Mouse (Mus musculus): Measurements from ENCODE around the gene Vcan. TPM values are rescaled to one million over a fixed set of nuclear protein-coding genes. Genes with fewer than 3 reads are reported as not detected.
A peak's percentile ranks its signal among the peaks of the same experiment; 100 is the strongest.

Vcan gene
- polyA plus RNA-seq, 1 experiment, result 304 TPM

DNA sequence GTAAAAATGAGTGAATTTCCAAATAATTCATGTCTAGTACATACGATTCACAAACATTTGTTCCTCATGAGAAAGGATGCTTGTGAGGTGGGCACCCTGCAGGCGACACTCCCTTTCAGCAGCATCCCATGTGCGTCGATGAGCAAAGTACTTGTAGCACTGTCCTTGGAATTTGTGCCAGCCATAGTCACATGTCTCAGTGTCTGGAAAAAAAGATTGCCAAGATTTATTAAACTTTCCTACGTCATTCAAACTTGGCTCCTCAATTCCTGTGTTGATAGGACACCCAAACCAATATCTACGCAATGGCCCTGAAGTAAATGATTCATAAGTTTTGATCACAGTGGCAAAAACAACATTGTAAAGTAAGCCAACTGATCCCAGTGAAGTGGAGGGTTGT lies 62.6 kb downstream of the Vcan start:
- H3K4me1 ChIP-seq (ENCODE audit: control insufficient read depth, insufficient read depth, low read length), result no peaks in the 10 kb centered on the region
- no peak overlapping the region for H3K4me3 ChIP-seq (ENCODE audit: insufficient read depth, low read length)
- no peak overlapping the region for H3K27ac ChIP-seq (ENCODE audit: insufficient read depth, low read length)
- TF ChIP-seq CTCF (IDR thresholded peaks at IDR 0.05; ENCODE audit: borderline replicate concordance, insufficient read depth, low read length) (no peak), POLR2A (IDR thresholded peaks at IDR 0.05; ENCODE audit: low read depth, low read length) (no peak)

DNA sequence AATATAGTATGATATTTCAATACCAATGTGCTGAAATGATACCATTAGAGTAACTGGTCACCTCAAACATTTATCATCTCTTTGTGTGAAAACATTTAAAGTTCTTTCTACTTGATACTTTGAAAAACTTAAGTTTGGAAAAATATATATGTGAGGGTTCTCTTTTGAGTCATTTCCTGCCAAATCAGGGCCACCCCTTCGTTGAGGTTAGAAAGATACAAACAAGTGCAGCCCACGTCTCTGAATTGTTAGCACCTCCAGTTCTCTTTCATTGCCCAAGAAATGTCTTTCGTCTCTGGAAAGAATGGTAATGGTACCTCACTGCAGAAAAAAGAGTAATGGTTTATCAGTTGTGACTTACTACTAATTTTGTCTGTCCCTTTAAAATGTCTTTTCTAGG lies 71.8 kb downstream of the Vcan start:
- no peaks in the 10 kb centered on the region for H3K4me1 ChIP-seq (ENCODE audit: control insufficient read depth, insufficient read depth, low read length)
- TF ChIP-seq POLR2A (IDR thresholded peaks at IDR 0.05; ENCODE audit: low read depth, low read length), result no peak
- TF ChIP-seq CTCF (IDR thresholded peaks at IDR 0.05; ENCODE audit: borderline replicate concordance, insufficient read depth, low read length), result no peak

DNA sequence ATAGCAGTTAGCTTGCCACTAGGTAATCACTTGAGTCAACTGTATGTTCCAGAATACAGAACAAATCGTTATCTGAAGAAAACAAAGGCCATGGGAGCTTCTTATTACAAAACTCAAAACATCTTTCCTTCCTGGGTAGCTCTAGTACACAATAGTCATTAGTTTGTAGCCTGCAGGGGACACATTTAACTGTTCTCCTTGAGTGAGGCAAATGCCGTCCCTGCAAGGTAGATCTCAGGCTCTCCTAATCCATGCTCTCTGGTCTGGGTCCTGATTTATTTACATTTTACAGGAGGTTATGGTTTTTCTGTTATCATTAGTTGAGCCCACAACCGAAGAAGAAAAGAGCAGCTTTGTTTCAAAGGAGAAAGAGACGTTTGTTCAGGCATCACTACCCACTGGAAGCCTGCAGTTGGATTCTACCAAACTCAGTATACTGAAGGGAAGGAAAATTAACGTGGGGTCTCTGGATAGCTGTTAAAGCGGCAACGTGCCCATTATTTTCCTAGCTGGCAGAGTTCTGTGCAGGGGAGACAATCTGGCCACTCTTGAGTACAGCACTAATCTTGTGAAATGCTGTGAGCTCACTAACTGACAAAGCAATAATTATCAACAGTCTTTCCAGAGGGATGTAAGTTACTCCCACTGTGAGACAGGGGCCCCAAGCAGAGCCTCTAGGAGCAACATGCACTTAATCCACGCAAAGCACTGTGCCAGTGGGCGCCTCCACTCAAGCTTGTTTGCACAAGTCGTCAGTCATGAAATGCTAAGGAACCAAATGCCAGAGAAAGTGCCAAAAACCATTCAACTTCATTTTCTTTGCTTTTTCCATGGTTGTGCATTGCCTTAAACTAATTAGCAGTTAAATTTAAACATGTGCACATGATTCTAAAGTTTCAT lies 73.1 kb downstream of the Vcan start:
- Histone ChIP-seq H3K4me3 (ENCODE audit: insufficient read depth, low read length) (no peak overlapping the region), H3K4me1 (ENCODE audit: control insufficient read depth, insufficient read depth, low read length) (no peaks in the 10 kb centered on the region), H3K27ac (ENCODE audit: insufficient read depth, low read length) (peak overlapping the region; percentile 60)
- TF ChIP-seq CTCF (IDR thresholded peaks at IDR 0.05; ENCODE audit: borderline replicate concordance, insufficient read depth, low read length) (no peak), POLR2A (IDR thresholded peaks at IDR 0.05; ENCODE audit: low read depth, low read length) (no peak)

More for the DNA sequence above, 71.8 kb downstream of the Vcan start:
- Histone ChIP-seq H3K27ac (ENCODE audit: insufficient read depth, low read length) (peak overlapping the region; percentile 19; the same call in 1 of the 2 replicates), H3K4me3 (ENCODE audit: insufficient read depth, low read length) (no peak overlapping the region)

DNA sequence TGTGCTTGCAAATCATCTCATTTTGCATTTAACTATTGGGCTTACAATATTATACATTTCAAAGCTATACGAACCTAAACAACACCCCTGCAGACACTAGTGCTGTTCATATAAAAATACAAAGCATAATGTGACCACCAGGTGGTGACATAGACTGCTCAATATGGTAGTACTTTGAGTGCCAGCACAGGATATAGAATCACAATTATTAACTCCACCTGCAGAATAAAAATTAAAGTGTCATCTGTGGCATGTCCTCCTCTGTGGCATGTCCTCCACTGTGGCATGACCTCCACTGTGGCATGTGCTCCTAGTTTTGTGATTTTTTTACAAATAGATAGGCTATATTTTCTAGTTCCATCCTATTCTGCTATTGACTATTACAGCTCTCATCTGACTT lies 74.2 kb downstream of the Vcan start:
- Histone ChIP-seq H3K4me1 (ENCODE audit: control insufficient read depth, insufficient read depth, low read length) (no peaks in the 10 kb centered on the region), H3K4me3 (ENCODE audit: insufficient read depth, low read length) (no peak overlapping the region), H3K27ac (ENCODE audit: insufficient read depth, low read length) (no peak overlapping the region)
- TF ChIP-seq POLR2A (IDR thresholded peaks at IDR 0.05; ENCODE audit: low read depth, low read length) (no peak), CTCF (IDR thresholded peaks at IDR 0.05; ENCODE audit: borderline replicate concordance, insufficient read depth, low read length) (no peak)

DNA sequence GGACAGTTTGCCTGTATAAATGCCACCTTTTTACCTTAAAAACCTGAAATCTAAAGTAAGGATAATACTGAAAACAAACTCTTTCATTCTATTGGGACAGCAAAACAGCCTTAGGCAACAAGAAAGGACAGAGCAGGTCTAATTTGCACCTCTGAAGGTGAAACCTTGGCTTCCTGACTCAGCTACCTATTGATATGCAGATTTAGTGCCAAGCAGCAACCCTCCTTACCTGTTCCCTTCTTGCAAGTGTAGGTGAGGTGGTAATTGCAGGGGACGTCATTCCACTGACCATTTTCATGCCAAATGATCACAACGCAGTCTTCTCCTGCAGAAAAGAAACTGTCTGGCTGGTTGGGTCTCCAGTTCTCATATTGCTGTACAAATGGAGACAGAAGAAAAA lies 80.6 kb downstream of the Vcan start:
- TF ChIP-seq CTCF (IDR thresholded peaks at IDR 0.05; ENCODE audit: borderline replicate concordance, insufficient read depth, low read length) (no peak), POLR2A (IDR thresholded peaks at IDR 0.05; ENCODE audit: low read depth, low read length) (no peak)
- Histone ChIP-seq H3K4me3 (ENCODE audit: insufficient read depth, low read length) (no peak overlapping the region), H3K27ac (ENCODE audit: insufficient read depth, low read length) (no peak overlapping the region), H3K4me1 (ENCODE audit: control insufficient read depth, insufficient read depth, low read length) (no peaks in the 10 kb centered on the region)

DNA sequence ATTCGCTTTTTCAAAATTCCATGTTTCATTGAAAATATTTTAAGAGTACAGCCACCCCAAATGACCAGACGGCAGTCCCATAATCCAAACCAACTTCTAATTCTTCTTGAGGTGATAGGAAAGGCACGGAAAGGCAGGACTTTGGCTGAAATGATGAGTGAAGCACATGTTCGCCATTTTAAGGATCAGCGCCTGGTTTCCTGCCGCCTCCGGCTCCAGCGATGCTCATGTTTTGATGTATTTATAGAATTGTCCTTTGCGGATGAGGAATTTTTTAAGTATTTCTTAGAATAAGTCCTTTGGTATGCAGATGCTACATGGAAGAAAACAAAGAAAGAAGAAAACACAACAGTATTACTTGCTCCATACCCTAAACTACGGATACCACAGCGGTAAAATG lies 85.3 kb downstream of the Vcan start:
- no peak for TF ChIP-seq POLR2A (IDR thresholded peaks at IDR 0.05; ENCODE audit: low read depth, low read length)
- TF ChIP-seq CTCF (IDR thresholded peaks at IDR 0.05; ENCODE audit: borderline replicate concordance, insufficient read depth, low read length), result no peak
- H3K4me1 ChIP-seq (ENCODE audit: control insufficient read depth, insufficient read depth, low read length), result no peaks in the 10 kb centered on the region
- H3K4me3 ChIP-seq (ENCODE audit: insufficient read depth, low read length), result no peak overlapping the region

DNA sequence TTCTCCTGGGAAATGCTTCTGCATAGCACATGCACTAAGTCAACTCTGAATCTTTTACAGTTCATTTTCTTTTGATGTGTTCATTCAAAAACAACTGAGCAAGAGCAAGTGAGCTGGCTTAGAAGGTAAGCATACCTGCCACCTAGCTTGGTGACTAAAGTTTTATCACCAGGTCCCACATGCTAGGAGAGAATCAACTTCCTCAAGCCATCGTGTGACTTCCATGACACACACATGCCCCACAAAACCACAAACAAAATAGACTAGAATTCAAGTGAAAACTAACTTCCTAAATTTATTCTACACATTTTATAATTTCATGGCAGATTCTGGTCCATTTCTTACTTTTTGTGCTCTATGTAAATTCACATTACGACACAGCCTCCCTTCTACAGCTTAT lies 89.0 kb downstream of the Vcan start:
- H3K27ac ChIP-seq (ENCODE audit: insufficient read depth, low read length), result no peak overlapping the region
- H3K4me3 ChIP-seq (ENCODE audit: insufficient read depth, low read length), result no peak overlapping the region
- H3K4me1 ChIP-seq (ENCODE audit: control insufficient read depth, insufficient read depth, low read length), result no peaks in the 10 kb centered on the region
- TF ChIP-seq POLR2A (IDR thresholded peaks at IDR 0.05; ENCODE audit: low read depth, low read length) (no peak), CTCF (IDR thresholded peaks at IDR 0.05; ENCODE audit: borderline replicate concordance, insufficient read depth, low read length) (no peak)

More for the DNA sequence above, 85.3 kb downstream of the Vcan start:
- no peak overlapping the region for H3K27ac ChIP-seq (ENCODE audit: insufficient read depth, low read length)

DNA sequence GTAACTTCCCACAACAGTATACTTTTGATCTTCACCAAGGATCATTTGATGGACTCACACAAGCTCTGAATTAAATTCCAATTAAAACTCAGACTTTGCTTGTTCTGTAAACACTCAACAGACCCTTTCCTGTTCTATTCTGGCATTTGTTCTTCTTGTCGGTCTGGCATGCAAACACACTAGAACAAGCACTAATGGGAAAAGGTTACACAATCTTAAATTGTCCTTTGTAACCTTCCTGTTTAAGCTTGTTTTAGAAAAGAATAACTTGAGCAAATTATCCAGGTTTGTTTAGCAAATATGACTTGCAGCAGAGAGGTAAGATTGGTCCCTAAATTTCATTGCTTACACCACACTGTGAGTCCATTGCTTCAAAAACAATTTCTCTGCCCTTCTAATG lies 89.5 kb downstream of the Vcan start:
- H3K4me3 ChIP-seq (ENCODE audit: insufficient read depth, low read length), result no peak overlapping the region
- H3K4me1 ChIP-seq (ENCODE audit: control insufficient read depth, insufficient read depth, low read length), result no peaks in the 10 kb centered on the region
- H3K27ac ChIP-seq (ENCODE audit: insufficient read depth, low read length), result no peak overlapping the region
- TF ChIP-seq POLR2A (IDR thresholded peaks at IDR 0.05; ENCODE audit: low read depth, low read length) (no peak), CTCF (IDR thresholded peaks at IDR 0.05; ENCODE audit: borderline replicate concordance, insufficient read depth, low read length) (no peak)

DNA sequence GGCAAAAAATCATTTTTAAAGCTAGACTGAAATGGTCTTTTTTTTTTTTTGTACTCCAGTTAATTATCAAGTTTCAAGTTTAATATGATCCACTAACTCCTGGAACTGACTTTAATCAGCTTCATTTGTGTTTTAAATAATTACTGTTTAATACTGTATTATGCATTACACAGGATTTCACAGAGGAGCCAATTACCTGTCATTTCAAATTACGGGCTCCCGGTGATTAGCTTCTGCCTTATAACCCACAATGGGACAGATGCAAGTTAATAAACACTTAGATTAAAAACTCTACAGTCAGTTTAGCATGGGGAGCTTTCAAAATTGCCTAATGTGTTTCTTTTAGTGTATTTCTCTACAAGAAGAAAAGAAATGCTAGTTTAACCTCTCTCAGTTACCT lies 96.7 kb downstream of the Vcan start:
- TF ChIP-seq CTCF (IDR thresholded peaks at IDR 0.05; ENCODE audit: borderline replicate concordance, insufficient read depth, low read length), result no peak
- no peak for TF ChIP-seq POLR2A (IDR thresholded peaks at IDR 0.05; ENCODE audit: low read depth, low read length)
- no peak overlapping the region for H3K27ac ChIP-seq (ENCODE audit: insufficient read depth, low read length)

DNA sequence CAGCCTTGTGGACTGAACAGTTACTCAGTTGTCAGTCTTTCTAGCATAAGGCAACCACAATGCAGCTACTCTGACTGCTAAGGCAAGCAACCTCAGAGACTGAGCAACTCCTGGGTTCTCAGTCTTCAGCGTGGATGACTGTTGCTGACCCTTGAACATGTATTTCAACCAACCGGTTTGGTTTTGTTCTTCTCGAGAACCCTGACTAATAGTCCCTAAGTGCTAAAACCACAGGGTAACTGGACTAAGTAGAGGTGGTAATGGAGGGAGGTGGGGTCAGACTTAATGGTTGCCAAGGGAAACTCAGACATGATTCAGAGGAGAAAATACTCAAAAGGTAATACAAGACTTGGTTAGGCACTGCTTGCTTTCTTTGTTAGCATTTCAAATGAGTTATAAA lies 105.3 kb downstream of the Vcan start:
- Histone ChIP-seq H3K27ac (ENCODE audit: insufficient read depth, low read length) (no peak overlapping the region), H3K4me3 (ENCODE audit: insufficient read depth, low read length) (no peak overlapping the region), H3K4me1 (ENCODE audit: control insufficient read depth, insufficient read depth, low read length) (no peaks in the 10 kb centered on the region)
- no peak for TF ChIP-seq POLR2A (IDR thresholded peaks at IDR 0.05; ENCODE audit: low read depth, low read length)
- TF ChIP-seq CTCF (IDR thresholded peaks at IDR 0.05; ENCODE audit: borderline replicate concordance, insufficient read depth, low read length), result no peak

More for the DNA sequence above, 96.7 kb downstream of the Vcan start:
- Histone ChIP-seq H3K4me3 (ENCODE audit: insufficient read depth, low read length) (no peak overlapping the region), H3K4me1 (ENCODE audit: control insufficient read depth, insufficient read depth, low read length) (no peaks in the 10 kb centered on the region)

Measured in embryonic fibroblast, embryonic 13.5 days (primary cell).